Mouse (Mus musculus) midbrain, embryonic 14.5 days (tissue): ENCODE results near the gene Kcnmb2. TPM values are rescaled to one million over a fixed set of nuclear protein-coding genes. Genes with fewer than 3 reads are reported as not detected.

ENCODE experiments used
- ATAC-seq: fragments of 200-750 bp; cut with Nextera tagmentation; 2 replicates; pipeline ENCODE4 v1.8.0; 2017; ENCODE audit warnings: moderate number of reproducible peaks, moderate library complexity; ENCODE audit not compliant: low FRiP score, low TSS enrichment
- DNase-seq: peaks from one replicate; pipeline ENCODE4 v3.0.0-alpha.2; 2015
- H3K27ac ChIP-seq: fragments of 300-500 bp; sonication (generic); replicated peaks from 2 replicates; pipeline ENCODE4 v1.5.1; 2014; ENCODE audit warnings: mild to moderate bottlenecking, low read depth, low read length, moderate library complexity
- H3K27me3 ChIP-seq: fragments of 300-500 bp; sonication (generic); 2 replicates; pipeline ENCODE4 v1.6.1; 2014; ENCODE audit warnings: low read length, control low read depth, mixed read lengths; ENCODE audit not compliant: control insufficient read depth, insufficient read depth
- H3K36me3 ChIP-seq: fragments of 300-500 bp; sonication (generic); 2 replicates; pipeline ENCODE4 v1.6.1; 2014; ENCODE audit warnings: low read length, control low read depth; ENCODE audit not compliant: control insufficient read depth, insufficient read depth
- H3K4me1 ChIP-seq: fragments of 300-500 bp; sonication (generic); 2 replicates; pipeline ENCODE4 v1.6.1; 2014; ENCODE audit warnings: mild to moderate bottlenecking, antibody characterized with exemption, low read length, control low read depth; ENCODE audit not compliant: control insufficient read depth, insufficient read depth
- H3K4me2 ChIP-seq: fragments of 300-500 bp; sonication (generic); 2 replicates; pipeline ENCODE4 v1.6.1; 2014; ENCODE audit warnings: mild to moderate bottlenecking, low read length, moderate library complexity
- H3K4me3 ChIP-seq: fragments of 300-500 bp; sonication (generic); replicated peaks from 2 replicates; pipeline ENCODE4 v1.5.1; 2014; ENCODE audit warnings: low read depth, low read length
- H3K9ac ChIP-seq: fragments of 300-500 bp; sonication (generic); replicated peaks from 2 replicates; pipeline ENCODE4 v1.6.1; 2014; ENCODE audit warnings: mild to moderate bottlenecking, low read length, moderate library complexity
- H3K9me3 ChIP-seq: fragments of 300-500 bp; sonication (generic); 2 replicates; pipeline ENCODE4 v1.6.1; 2016; ENCODE audit warnings: low read length, control low read depth, mixed read lengths; ENCODE audit not compliant: control insufficient read depth
- WGBS: fragments of 180-500 bp; shearing (Covaris S2); extraction: QIAGEN DNeasy Blood & Tissue Kit; methylation state at CpG from one replicate; pipeline ENCODE4 v1.1.7; 2014; 5-methylcytosine and 5-hydroxymethylcytosine counted together
- polyA plus RNA-seq: library from polyadenylated mRNA; unstranded; fragments of >200 nt; fragmentation: Nextera tagmentation; extraction: Ambion mirVana; gene quantifications from 2 replicates; pipeline ENCODE4 v1.2.1, GENCODE M21; 2014

The Kcnmb2 gene
- polyA plus RNA-seq, 1 experiment from 2014 or later: 10.8 TPM

DNA sequence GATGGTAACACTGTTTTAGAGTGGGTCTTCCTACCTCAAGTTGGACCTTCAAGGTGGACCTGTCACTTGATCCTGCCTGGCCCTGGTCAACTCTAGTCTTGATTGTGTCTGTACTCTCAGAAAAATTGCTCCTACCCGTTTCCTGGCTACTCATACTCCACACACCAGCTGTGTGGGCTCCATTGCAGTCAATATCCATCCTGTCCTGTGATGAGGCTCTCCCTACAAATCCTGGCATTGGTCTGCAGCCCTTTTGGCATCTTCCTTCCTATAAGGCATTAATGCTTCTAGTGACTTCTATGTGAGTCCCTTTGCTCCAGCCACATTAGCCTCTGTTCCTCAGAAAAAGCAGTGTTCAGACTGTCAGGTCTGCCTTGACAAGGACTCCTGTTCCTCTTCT lies 228.4 kb downstream of the Kcnmb2 start:
- Histone ChIP-seq H3K4me3 (no peak overlapping the region), H3K9ac (no peak overlapping the region), H3K27me3 (no peaks in the 10 kb centered on the region), H3K27ac (no peak overlapping the region), H3K9me3 (no peaks in the 10 kb centered on the region), H3K4me1 (no peaks in the 10 kb centered on the region), H3K36me3 (no peaks in the 10 kb centered on the region), H3K4me2 (no peak overlapping the region)
- DNase-seq (no peak), ATAC-seq (no peak)
- 69% methylated on average over 1 of the region's 1 CpGs for WGBS

DNA sequence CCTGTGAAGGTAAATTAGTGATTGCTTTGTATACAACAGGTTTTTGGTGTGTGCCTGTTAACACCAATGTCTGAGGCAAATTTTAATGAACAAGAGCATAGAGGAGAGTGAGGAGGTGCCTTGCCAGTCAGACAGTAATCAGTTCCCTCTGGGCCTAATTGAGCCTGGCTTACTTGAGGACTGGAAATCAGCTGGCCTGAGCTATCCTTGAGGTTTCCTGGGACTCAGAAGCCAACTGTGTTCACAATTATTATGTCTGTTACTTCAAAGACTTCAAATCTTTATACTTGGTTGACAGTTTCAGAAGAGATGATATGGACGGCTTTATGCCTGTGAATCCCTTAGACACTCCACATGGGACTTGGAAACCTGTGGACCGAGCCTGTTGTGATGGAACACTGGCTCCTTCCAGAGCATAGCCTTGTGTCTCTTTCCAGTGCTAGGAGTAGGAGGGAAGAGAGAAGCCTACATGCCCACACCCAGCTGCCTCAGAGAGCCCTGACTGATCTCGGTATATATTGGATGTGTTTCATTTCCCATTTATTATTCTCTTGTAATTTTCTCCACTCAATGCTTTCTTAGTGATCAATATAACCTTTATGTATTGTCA lies 230.2 kb downstream of the Kcnmb2 start:
- peak; percentile 32 for DNase-seq
- no peak for ATAC-seq
- Histone ChIP-seq H3K4me1 (no peaks in the 10 kb centered on the region), H3K27me3 (no peaks in the 10 kb centered on the region), H3K4me2 (no peak overlapping the region), H3K36me3 (no peaks in the 10 kb centered on the region), H3K9ac (no peak overlapping the region), H3K4me3 (no peak overlapping the region), H3K27ac (peak overlapping the region; percentile 63; the same call in 1 of the 2 replicates), H3K9me3 (no peaks in the 10 kb centered on the region)
- 53% methylated on average over 3 of the region's 3 CpGs for WGBS

GRCm38 (mm10) chr3:32144194-32144593 lies 241.9 kb downstream of the Kcnmb2 start:
- no peaks in the 10 kb centered on the region for H3K27me3 ChIP-seq
- no peaks in the 10 kb centered on the region for H3K36me3 ChIP-seq
- H3K4me3 ChIP-seq: no peak overlapping the region
- H3K4me2 ChIP-seq: no peak overlapping the region
- DNase-seq (no peak), ATAC-seq (no peak)
- no peak overlapping the region for H3K9ac ChIP-seq
- no peak overlapping the region for H3K27ac ChIP-seq
- H3K9me3 ChIP-seq: no peaks in the 10 kb centered on the region
- WGBS: 89% methylated on average over 5 of the region's 5 CpGs
- H3K4me1 ChIP-seq: no peaks in the 10 kb centered on the region

DNA sequence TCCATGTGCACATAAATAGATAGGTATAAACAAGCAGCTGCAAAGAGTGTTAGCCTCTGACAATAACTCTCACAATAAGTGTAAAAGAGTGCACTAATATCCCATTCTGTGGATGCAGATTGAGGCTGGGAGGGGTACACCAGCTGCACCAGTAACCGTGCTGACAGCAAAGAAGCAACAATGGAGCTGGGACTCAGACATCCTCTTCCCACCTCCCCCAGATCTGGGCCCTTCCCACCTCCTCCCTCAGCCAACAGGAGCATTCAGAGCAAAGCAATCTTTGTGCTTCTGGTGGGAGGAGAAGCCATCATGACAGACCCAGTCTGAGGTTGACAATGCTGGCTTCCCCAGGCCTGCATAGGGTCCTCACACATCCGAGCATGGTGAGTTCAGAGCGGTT lies 242.3 kb downstream of the Kcnmb2 start:
- Histone ChIP-seq H3K36me3 (no peaks in the 10 kb centered on the region), H3K4me2 (no peak overlapping the region), H3K4me1 (no peaks in the 10 kb centered on the region), H3K27me3 (no peaks in the 10 kb centered on the region), H3K9me3 (no peaks in the 10 kb centered on the region), H3K9ac (no peak overlapping the region), H3K27ac (no peak overlapping the region), H3K4me3 (no peak overlapping the region)
- 54% methylated on average over 3 of the region's 3 CpGs for WGBS
- ATAC-seq: no peak
- DNase-seq: no peak

GRCm38 (mm10) chr3:32147739-32148138 lies 245.4 kb downstream of the Kcnmb2 start:
- WGBS: 92% methylated on average over 4 of the region's 4 CpGs
- no peak for ATAC-seq
- H3K4me2 ChIP-seq: no peak overlapping the region
- no peak for DNase-seq
- H3K9me3 ChIP-seq: no peaks in the 10 kb centered on the region
- H3K4me1 ChIP-seq: no peaks in the 10 kb centered on the region
- no peaks in the 10 kb centered on the region for H3K36me3 ChIP-seq
- no peak overlapping the region for H3K27ac ChIP-seq
- no peak overlapping the region for H3K9ac ChIP-seq
- no peaks in the 10 kb centered on the region for H3K27me3 ChIP-seq
- no peak overlapping the region for H3K4me3 ChIP-seq

- Histone ChIP-seq H3K27ac (no peak overlapping the region), H3K4me1 (no peaks in the 10 kb centered on the region), H3K9ac (no peak overlapping the region), H3K36me3 (no peaks in the 10 kb centered on the region), H3K4me3 (no peak overlapping the region), H3K9me3 (no peaks in the 10 kb centered on the region), H3K27me3 (no peaks in the 10 kb centered on the region), H3K4me2 (no peak overlapping the region)
- ATAC-seq (no peak), DNase-seq (peak; percentile 20)
- WGBS: 60% methylated on average over 14 of the region's 14 CpGs
Observed at GRCm38 (mm10) chr3:32149851-32150570, 247.7 kb downstream of the Kcnmb2 start.

GRCm38 (mm10) chr3:32180519-32180918 lies 278.2 kb downstream of the Kcnmb2 start:
- ATAC-seq (no peak), DNase-seq (no peak)
- H3K36me3 ChIP-seq: no peaks in the 10 kb centered on the region
- no peak overlapping the region for H3K9ac ChIP-seq
- no peaks in the 10 kb centered on the region for H3K27me3 ChIP-seq
- no peaks in the 10 kb centered on the region for H3K9me3 ChIP-seq
- no peak overlapping the region for H3K4me3 ChIP-seq
- no peak overlapping the region for H3K27ac ChIP-seq
- no peak overlapping the region for H3K4me2 ChIP-seq
- WGBS: 78% methylated on average over 6 of the region's 6 CpGs
- H3K4me1 ChIP-seq: no peaks in the 10 kb centered on the region

DNA sequence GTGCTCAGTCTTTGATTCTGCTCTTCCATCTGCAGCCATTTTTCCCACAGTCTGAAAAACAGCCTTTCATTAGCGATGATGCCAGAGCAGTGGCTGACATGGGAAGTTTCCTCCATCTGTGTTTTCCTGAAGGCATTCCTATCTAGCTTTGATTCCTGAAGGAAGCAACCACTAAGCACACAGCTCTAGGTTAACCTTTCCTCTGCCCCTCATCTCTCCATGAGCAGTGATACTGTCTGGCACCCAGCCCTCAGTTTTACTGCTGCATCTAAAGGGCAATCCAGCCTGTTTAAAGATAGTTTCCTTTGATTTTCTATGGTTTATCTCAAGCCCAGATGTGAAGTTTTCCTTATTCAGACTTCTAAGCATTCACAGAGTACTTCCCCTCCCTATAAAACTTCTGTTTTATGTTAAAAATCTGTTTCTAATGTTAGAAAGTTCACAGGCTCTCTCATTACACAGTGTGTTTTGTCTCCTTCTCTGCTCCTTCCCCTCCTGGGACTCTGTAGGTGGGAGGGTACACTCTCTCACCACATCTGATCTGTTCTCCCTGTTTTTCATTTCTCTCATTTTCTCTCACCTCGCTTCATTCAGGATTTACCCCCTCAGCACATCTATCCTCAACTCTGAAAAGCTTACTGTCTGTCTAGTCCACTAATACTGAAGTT lies 283.7 kb downstream of the Kcnmb2 start:
- H3K9me3 ChIP-seq: no peaks in the 10 kb centered on the region
- H3K27ac ChIP-seq: no peak overlapping the region
- no peak overlapping the region for H3K4me3 ChIP-seq
- ATAC-seq: no peak
- no peaks in the 10 kb centered on the region for H3K27me3 ChIP-seq
- H3K36me3 ChIP-seq: no peaks in the 10 kb centered on the region
- peaks cover 12% of the 10 kb centered on the region; the same call in 1 of the 2 replicates for H3K4me1 ChIP-seq
- 75% methylated on average over 2 of the region's 2 CpGs for WGBS
- no peak overlapping the region for H3K9ac ChIP-seq
- no peak overlapping the region for H3K4me2 ChIP-seq
- DNase-seq: no peak
